Mouse (Mus musculus): ENCODE measurements around the gene Clcn3.

DNA sequence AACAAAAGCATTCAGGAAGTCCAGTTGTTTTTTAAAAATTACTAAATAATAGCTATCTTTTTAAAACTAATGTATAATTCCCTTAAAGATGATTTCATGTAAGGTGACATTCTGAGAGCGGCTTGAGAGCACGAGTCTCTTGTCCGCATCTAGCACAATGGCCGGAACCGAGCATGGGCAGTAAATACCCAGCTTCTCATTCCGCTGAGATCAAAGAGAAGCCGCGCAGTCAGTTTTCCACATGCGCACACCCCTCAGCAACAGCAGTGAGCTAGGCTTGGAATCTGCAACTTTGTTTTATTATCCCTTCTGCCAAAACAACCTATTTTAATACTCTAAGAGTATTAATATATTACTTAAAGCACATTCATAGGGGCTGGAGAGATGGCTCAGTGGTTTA is 6.3 kb downstream of the Clcn3 start:
- TF ChIP-seq POLR2A (IDR thresholded peaks at IDR 0.05; ENCODE audit: insufficient read depth, low read length), result no peak
- TF ChIP-seq CTCF (IDR thresholded peaks at IDR 0.05; ENCODE audit: low read depth, low read length), result no peak
- TF ChIP-seq EP300 (IDR thresholded peaks at IDR 0.05; ENCODE audit: insufficient read depth, low read depth, low read length), result no peak
